Mouse (Mus musculus): Measurements from ENCODE around the gene Braf. TPM values are rescaled to one million over a fixed set of nuclear protein-coding genes. Genes with fewer than 3 reads are reported as not detected.

The Braf gene
- polyA plus RNA-seq, 1 experiment from 2014 or later = 14.3 TPM

GRCm38 (mm10) chr6:39592401-39593214 lies 132.7 kb downstream of the Braf start, which contains the start of gene Ndufb2:
Gene Ndufb2 (plus strand): TSS chr6:39592574.
- H3K27ac ChIP-seq = peak within 1 kb of the TSS; percentile 50
- under 1% methylated on average over 55 of the region's 56 CpGs for WGBS (ENCODE audit: missing documents)
- H3K36me3 ChIP-seq (ENCODE audit: inconsistent target) = peaks cover 19% of the 10 kb centered on the region
- peaks cover 26% of the 10 kb centered on the region; the same call in 1 of the 2 replicates for H3K79me2 ChIP-seq (ENCODE audit: inconsistent target)
- peak within 1 kb of the TSS; percentile 78 for H3K4me3 ChIP-seq (ENCODE audit: inconsistent target)

GRCm38 (mm10) chr6:39591481-39591880 lies 133.8 kb downstream of the Braf start:
- H3K4me3 ChIP-seq (ENCODE audit: inconsistent target) = no peak overlapping the region
- H3K36me3 ChIP-seq (ENCODE audit: inconsistent target) = peaks cover 23% of the 10 kb centered on the region
- peaks cover 26% of the 10 kb centered on the region; the same call in 1 of the 2 replicates for H3K79me2 ChIP-seq (ENCODE audit: inconsistent target)
- no peak overlapping the region for H3K27ac ChIP-seq
- 98% methylated on average over 4 of the region's 4 CpGs for WGBS (ENCODE audit: missing documents)

DNA sequence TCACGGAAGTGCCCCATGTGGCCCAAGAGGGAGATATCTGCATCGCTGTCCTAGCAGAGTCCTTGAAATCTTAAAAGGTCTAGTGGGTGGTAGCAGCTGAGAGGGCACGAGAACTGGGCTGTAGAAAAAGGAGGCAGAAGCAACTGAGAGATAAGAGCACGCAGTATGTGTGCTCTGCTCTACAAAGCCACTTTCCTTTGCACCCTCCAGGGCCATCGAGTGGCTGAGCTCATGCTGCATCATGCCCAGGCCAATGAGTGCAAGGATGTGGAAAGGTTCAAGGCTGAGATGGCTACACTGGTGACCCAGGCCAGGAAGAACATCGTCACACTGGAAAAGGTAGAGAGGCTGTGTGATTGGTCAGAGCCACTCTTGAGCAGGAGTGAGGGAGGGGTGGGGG lies 139.7 kb downstream of the Braf start, which contains the start of gene Gm42420:
Gene Gm42420 (plus strand): TSS at position 237 of the 400 bp plus-strand sequence.
- H3K36me3 ChIP-seq (ENCODE audit: inconsistent target) = peaks cover 75% of the 10 kb centered on the region
- no peak within 1 kb of the TSS for H3K27ac ChIP-seq
- H3K4me3 ChIP-seq (ENCODE audit: inconsistent target) = no peak within 1 kb of the TSS
- 95% methylated on average over 6 of the region's 6 CpGs for WGBS (ENCODE audit: missing documents)
- no peaks in the 10 kb centered on the region for H3K79me2 ChIP-seq (ENCODE audit: inconsistent target)

GRCm38 (mm10) chr6:39581087-39581784 lies 144.0 kb downstream of the Braf start:
- Histone ChIP-seq H3K36me3 (ENCODE audit: inconsistent target) (peaks cover 85% of the 10 kb centered on the region), H3K4me3 (ENCODE audit: inconsistent target) (no peak overlapping the region), H3K27ac (no peak overlapping the region), H3K79me2 (ENCODE audit: inconsistent target) (no peaks in the 10 kb centered on the region)
- 95% methylated on average over 7 of the region's 7 CpGs for WGBS (ENCODE audit: missing documents)

DNA sequence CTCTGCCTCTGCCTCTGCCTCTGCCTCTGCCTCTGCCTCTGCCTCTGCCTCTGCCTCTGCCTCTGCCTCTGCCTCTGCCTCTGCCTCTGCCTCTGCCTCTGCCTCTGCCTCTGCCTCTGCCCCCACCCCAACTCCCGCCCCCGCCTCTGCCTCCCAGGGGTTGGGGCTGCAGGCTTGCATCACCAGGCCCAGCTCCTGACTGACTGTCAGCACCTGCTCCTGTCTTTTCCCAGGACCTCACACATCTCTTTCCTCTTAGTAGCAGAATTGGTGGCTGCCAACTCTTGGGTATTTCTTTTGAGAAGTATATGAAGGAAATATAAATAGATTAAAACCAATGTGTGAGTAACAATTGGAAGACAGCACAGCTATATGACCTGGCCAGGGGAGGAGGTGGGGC lies 144.7 kb downstream of the Braf start:
- Histone ChIP-seq H3K36me3 (ENCODE audit: inconsistent target) (peaks cover 78% of the 10 kb centered on the region), H3K27ac (no peak overlapping the region), H3K79me2 (ENCODE audit: inconsistent target) (no peaks in the 10 kb centered on the region), H3K4me3 (ENCODE audit: inconsistent target) (no peak overlapping the region)
- WGBS (ENCODE audit: missing documents) = no CpG with 5 or more reads among the region's 2 CpGs

GRCm38 (mm10) chr6:39579552-39579951 lies 145.7 kb downstream of the Braf start:
- Histone ChIP-seq H3K4me3 (ENCODE audit: inconsistent target) (no peak overlapping the region), H3K36me3 (ENCODE audit: inconsistent target) (peaks cover 68% of the 10 kb centered on the region), H3K79me2 (ENCODE audit: inconsistent target) (no peaks in the 10 kb centered on the region; the same call in 1 of the 2 replicates), H3K27ac (no peak overlapping the region)
- WGBS (ENCODE audit: missing documents) = 95% methylated on average over 7 of the region's 7 CpGs

- Histone ChIP-seq H3K36me3 (ENCODE audit: inconsistent target) (peaks cover 35% of the 10 kb centered on the region), H3K27ac (no peak overlapping the region), H3K4me3 (ENCODE audit: inconsistent target) (peak overlapping the region; percentile 74), H3K79me2 (ENCODE audit: inconsistent target) (no peaks in the 10 kb centered on the region; the same call in 1 of the 2 replicates)
- 74% methylated on average over 7 of the region's 7 CpGs for WGBS (ENCODE audit: missing documents)
Observed at GRCm38 (mm10) chr6:39574951-39575350, 150.3 kb downstream of the Braf start.

DNA sequence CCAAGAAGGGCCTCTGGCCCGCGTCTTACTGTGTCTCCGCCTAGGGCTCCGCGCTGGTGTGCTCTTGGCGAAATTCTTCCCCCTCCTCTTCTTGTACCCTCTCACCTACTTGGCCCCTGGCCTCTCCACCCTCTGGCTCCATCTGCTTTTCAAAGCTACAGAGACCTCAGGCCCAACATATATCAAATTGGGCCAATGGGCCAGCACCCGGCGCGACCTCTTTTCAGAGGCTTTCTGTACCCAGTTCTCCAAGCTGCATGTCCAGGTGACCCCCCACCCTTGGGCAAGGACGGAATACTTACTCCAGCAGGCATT lies 150.8 kb downstream of the Braf start:
- peak overlapping the region; percentile 24 for H3K27ac ChIP-seq
- WGBS (ENCODE audit: missing documents) = 43% methylated on average over 10 of the region's 10 CpGs
- H3K4me3 ChIP-seq (ENCODE audit: inconsistent target) = peak overlapping the region; percentile 74
- peaks cover 31% of the 10 kb centered on the region for H3K36me3 ChIP-seq (ENCODE audit: inconsistent target)
- H3K79me2 ChIP-seq (ENCODE audit: inconsistent target) = no peaks in the 10 kb centered on the region; the same call in 1 of the 2 replicates

GRCm38 (mm10) chr6:39573791-39574554 lies 151.3 kb downstream of the Braf start, which contains the start of gene Adck2:
Gene Adck2 (plus strand): TSS chr6:39573873.
- Histone ChIP-seq H3K79me2 (ENCODE audit: inconsistent target) (no peaks in the 10 kb centered on the region; the same call in 1 of the 2 replicates), H3K36me3 (ENCODE audit: inconsistent target) (peaks cover 26% of the 10 kb centered on the region), H3K4me3 (ENCODE audit: inconsistent target) (peak within 1 kb of the TSS; percentile 74), H3K27ac (peak within 1 kb of the TSS; percentile 33)
- WGBS (ENCODE audit: missing documents) = 2% methylated on average over 47 of the region's 49 CpGs

- 100% methylated on average over 3 of the region's 3 CpGs for WGBS (ENCODE audit: missing documents)
- Histone ChIP-seq H3K79me2 (ENCODE audit: inconsistent target) (no peaks in the 10 kb centered on the region; the same call in 1 of the 2 replicates), H3K4me3 (ENCODE audit: inconsistent target) (no peak overlapping the region), H3K36me3 (ENCODE audit: inconsistent target) (no peaks in the 10 kb centered on the region), H3K27ac (no peak overlapping the region)
Observed at GRCm38 (mm10) chr6:39570426-39570825, 154.8 kb downstream of the Braf start.

DNA sequence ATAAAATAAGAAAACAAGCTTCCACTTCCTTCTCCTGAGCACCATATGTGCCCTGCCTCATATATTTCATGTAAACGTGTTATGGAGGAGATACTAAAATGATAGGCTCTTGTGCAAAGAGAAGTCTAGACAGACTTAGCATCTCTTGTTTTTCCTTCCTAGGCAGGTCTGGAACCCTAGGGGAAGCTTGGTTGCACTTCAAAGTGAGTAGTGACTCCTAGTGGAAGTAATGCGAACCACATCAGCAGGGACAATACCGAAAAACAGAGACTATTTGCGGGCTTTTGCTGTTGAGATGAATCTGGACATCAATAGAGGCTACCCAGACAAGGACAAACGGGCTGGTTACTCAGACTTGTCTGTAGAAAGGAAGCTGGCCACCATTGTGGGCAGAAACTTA lies 157.7 kb downstream of the Braf start:
- H3K27ac ChIP-seq = no peak overlapping the region
- no peak overlapping the region for H3K4me3 ChIP-seq (ENCODE audit: inconsistent target)
- H3K79me2 ChIP-seq (ENCODE audit: inconsistent target) = no peaks in the 10 kb centered on the region
- H3K36me3 ChIP-seq (ENCODE audit: inconsistent target) = no peaks in the 10 kb centered on the region
- 14% methylated on average over 5 of the region's 5 CpGs for WGBS (ENCODE audit: missing documents)

- Histone ChIP-seq H3K79me2 (ENCODE audit: inconsistent target) (no peaks in the 10 kb centered on the region), H3K36me3 (ENCODE audit: inconsistent target) (no peaks in the 10 kb centered on the region), H3K4me3 (ENCODE audit: inconsistent target) (peak overlapping the region; percentile 7; the same call in 1 of the 2 replicates), H3K27ac (no peak overlapping the region)
- 23% methylated on average over 23 of the region's 23 CpGs for WGBS (ENCODE audit: missing documents)
Observed at GRCm38 (mm10) chr6:39562166-39563015, 162.9 kb downstream of the Braf start.

GRCm38 (mm10) chr6:39559276-39559939 lies 165.9 kb downstream of the Braf start:
- Histone ChIP-seq H3K36me3 (ENCODE audit: inconsistent target) (no peaks in the 10 kb centered on the region), H3K79me2 (ENCODE audit: inconsistent target) (no peaks in the 10 kb centered on the region), H3K27ac (no peak overlapping the region), H3K4me3 (ENCODE audit: inconsistent target) (no peak overlapping the region)
- WGBS (ENCODE audit: missing documents) = 87% methylated on average over 6 of the region's 6 CpGs
